Mouse (Mus musculus) heart, postnatal 10 days (tissue): ENCODE results near the gene Itga11. TPM values are rescaled to one million over a fixed set of nuclear protein-coding genes. Genes with fewer than 3 reads are reported as not detected.
A peak's percentile ranks its signal among the peaks of the same experiment; 100 is the strongest.
"Not testable (repeated sequence)": the region's sequence is repeated elsewhere in the genome, so short reads cannot be mapped to it uniquely, and the experiment has no call there.

Source experiments
- DNase-seq, 2 experiments: peaks; one replicate each; pipeline ENCODE4 v3.0.0; 2021
- intact Hi-C: fragments of 180-260 bp; cut with DNase I; formaldehyde crosslinking; loops from one replicate; pipeline ENCODE4 v1.15.1; 2025
- total RNA-seq, 2 experiments: library from RNA; stranded (reverse); gene quantifications; 2 replicates each; pipeline ENCODE4 v1.2.3; 2021

Gene Itga11
- total RNA-seq, 2 experiments from 2014 or later = 1.4 to 1.5 TPM

DNA sequence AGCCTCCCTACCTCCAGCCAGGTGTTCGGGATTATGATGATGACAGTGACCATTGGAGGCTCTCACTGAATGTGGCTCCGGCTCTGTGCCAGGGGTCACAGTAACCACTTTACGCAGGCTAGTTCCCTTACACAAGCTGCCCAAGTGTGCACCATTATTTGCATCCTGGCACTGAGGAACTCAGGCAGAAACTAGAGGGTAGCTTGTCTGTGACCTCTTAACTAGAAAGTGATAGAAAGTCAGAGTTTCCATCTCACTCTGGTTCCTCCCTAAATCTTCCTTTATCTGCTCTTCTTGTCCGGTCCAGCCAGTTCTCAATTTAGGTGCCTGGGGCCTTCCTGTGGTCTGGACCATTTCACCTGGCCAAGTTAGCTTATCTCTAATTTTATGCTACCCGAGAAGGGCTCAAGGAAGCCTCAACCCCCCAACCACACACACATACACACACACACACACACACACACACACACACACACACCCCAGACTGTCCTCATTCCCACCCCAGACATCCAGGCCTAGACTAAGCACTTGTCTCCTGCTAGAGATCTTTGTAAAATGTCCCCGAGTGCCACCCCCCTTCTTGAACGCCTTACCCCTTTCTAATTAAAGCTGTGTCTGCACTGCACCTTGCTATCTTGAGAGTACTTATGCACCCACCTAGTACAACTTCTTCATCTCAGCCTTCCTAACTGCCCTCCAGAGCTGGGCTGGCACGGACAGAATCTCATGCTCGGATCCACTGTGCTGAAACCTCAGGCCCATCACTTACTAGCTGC lies 138.9 kb downstream of the Itga11 start:
- DNase-seq = no peak
- intact Hi-C loops = no loop called here

GRCm38 (mm10) chr9:62817099-62817571 lies 139.5 kb downstream of the Itga11 start:
- intact Hi-C loops = no loop called here
- DNase-seq = peak; percentile 82 to 84

- DNase-seq = peak in 1 of 2 experiments; percentile 15
- intact Hi-C loops = no loop called here
Measured at GRCm38 (mm10) chr9:62817828-62818614, 140.4 kb downstream of the Itga11 start.

GRCm38 (mm10) chr9:62819494-62819893 lies 141.9 kb downstream of the Itga11 start:
- DNase-seq = no peak
- intact Hi-C loops = no loop called here

GRCm38 (mm10) chr9:62819910-62820309 lies 142.3 kb downstream of the Itga11 start:
- intact Hi-C loops, DNase-seq: not testable (repeated sequence)

GRCm38 (mm10) chr9:62820829-62821228 lies 143.2 kb downstream of the Itga11 start:
- intact Hi-C loops = no loop called here
- DNase-seq = no peak

GRCm38 (mm10) chr9:62821811-62822210 lies 144.2 kb downstream of the Itga11 start:
- intact Hi-C loops = no loop called here
- DNase-seq = no peak

- intact Hi-C loops = no loop called here
- DNase-seq = no peak
Measured at GRCm38 (mm10) chr9:62825791-62826393, 148.3 kb downstream of the Itga11 start.

DNA sequence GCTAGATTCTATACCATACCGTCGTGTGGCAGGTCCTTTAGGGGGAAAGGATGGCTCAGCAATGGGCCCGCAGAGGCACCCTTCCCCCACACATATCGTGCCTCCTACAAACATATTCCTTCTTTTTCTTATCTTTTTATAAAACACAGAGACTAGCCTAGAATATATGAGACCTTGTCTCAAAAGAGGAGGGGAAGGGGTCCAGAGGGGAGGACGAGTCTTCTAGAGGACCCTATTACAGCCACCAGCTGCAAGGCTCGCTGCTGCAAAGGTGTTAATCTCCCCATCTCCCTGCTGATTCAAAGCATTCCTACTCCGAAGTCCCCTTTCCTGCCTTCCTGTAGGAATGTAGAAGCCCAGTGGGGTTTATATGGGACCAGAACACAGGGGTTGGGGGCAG lies 148.8 kb downstream of the Itga11 start:
- no peak for DNase-seq
- intact Hi-C loops = no loop called here

GRCm38 (mm10) chr9:62827939-62828652 lies 150.5 kb downstream of the Itga11 start:
- DNase-seq = peak; percentile 42 to 45
- intact Hi-C loops = loop anchor here (1.0 kb wide), 1 partner anchor 84 kb away; no protein-coding TSS in a partner anchor

DNA sequence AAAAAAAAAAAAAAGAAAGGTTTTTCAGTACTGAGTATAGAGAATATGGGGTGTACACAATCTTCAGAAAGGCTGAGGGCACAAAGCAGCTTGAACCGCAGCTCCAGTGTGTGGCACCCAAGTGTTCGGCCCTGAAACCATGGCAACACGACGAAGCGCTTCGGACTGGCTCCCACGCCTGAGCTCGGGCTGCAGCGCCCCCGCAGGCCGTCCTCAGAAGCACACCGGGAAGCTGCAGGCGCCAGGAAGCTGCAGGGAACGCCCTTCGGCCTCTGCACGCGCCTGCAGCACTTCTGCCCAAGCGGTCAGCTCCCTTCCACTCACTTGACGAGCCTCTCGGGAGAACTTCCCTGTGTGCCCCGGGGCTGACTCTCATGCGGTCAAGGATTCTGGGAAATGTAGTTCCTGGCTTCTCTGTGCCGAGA lies 151.0 kb downstream of the Itga11 start:
- DNase-seq = peak; percentile 97 to 98
- intact Hi-C loops = loop anchor here (1.0 kb wide), 1 partner anchor 84 kb away; no protein-coding TSS in a partner anchor

GRCm38 (mm10) chr9:62829877-62830276 lies 152.3 kb downstream of the Itga11 start:
- no peak for DNase-seq
- intact Hi-C loops = no loop called here

Other genes with a start within 250 kb of the Itga11 start
- gene Coro2b, start 140.8 kb upstream of the Itga11 start, total RNA-seq = 10 to 100 TPM; 17.9 to 20.3 TPM
- gene Fem1b, start 134.1 kb downstream of the Itga11 start, total RNA-seq = 10 to 100 TPM; 31.3 to 34.9 TPM
- gene Cln6, start 161.0 kb downstream of the Itga11 start, total RNA-seq = 10 to 100 TPM; 19.7 to 23.4 TPM
- 1 to 10 TPM; 1.8 to 2.2 TPM for gene Calml4, start 180.3 kb downstream of the Itga11 start, total RNA-seq